Mouse (Mus musculus): ENCODE data around the gene Pwwp2a. TPM values are rescaled to one million over a fixed set of nuclear protein-coding genes. Genes with fewer than 3 reads are reported as not detected.
A peak's percentile ranks its signal among the peaks of the same experiment; 100 is the strongest.

Pwwp2a gene
- polyA plus RNA-seq, 1 experiment = 35.0 TPM

GRCm38 (mm10) chr11:43643180-43643591, 38.6 kb upstream of the Pwwp2a start:
- no peaks in the 10 kb centered on the region for H3K4me1 ChIP-seq (replicated peaks; ENCODE audit: control insufficient read depth, insufficient read depth, low read length)
- TF ChIP-seq POLR2A (IDR thresholded peaks at IDR 0.05; ENCODE audit: control insufficient read depth, extremely low read depth, insufficient read depth, low read length, poor library complexity) (no peak), CTCF (IDR thresholded peaks at IDR 0.05; ENCODE audit: borderline replicate concordance, control insufficient read depth, extremely low read depth, insufficient read depth, low read length, poor library complexity) (no peak)
- no peak for DNase-seq
- no peaks in the 10 kb centered on the region for H3K27me3 ChIP-seq (ENCODE audit: control insufficient read depth, insufficient read depth, low read length)
- H3K27ac ChIP-seq (ENCODE audit: control insufficient read depth, insufficient read depth, low read length) = no peak overlapping the region
- 0% methylated on average over 2 of the region's 2 CpGs for WGBS
- no peaks in the 10 kb centered on the region for H3K36me3 ChIP-seq (ENCODE audit: control insufficient read depth, insufficient read depth, low read length)
- H3K4me3 ChIP-seq (ENCODE audit: control insufficient read depth, insufficient read depth, low read length) = no peak overlapping the region

GRCm38 (mm10) chr11:43645286-43645685, 36.5 kb upstream of the Pwwp2a start:
- Histone ChIP-seq H3K27me3 (ENCODE audit: control insufficient read depth, insufficient read depth, low read length) (no peaks in the 10 kb centered on the region), H3K36me3 (ENCODE audit: control insufficient read depth, insufficient read depth, low read length) (no peaks in the 10 kb centered on the region), H3K4me1 (replicated peaks; ENCODE audit: control insufficient read depth, insufficient read depth, low read length) (no peaks in the 10 kb centered on the region), H3K4me3 (ENCODE audit: control insufficient read depth, insufficient read depth, low read length) (no peak overlapping the region), H3K27ac (ENCODE audit: control insufficient read depth, insufficient read depth, low read length) (no peak overlapping the region)
- peak; percentile 19 for DNase-seq
- no peak for TF ChIP-seq POLR2A (IDR thresholded peaks at IDR 0.05; ENCODE audit: control insufficient read depth, extremely low read depth, insufficient read depth, low read length, poor library complexity)
- TF ChIP-seq CTCF (IDR thresholded peaks at IDR 0.05; ENCODE audit: borderline replicate concordance, control insufficient read depth, extremely low read depth, insufficient read depth, low read length, poor library complexity) = no peak
- 97% methylated on average over 3 of the region's 3 CpGs for WGBS

- DNase-seq = peak; percentile 4
- 39% methylated on average over 14 of the region's 14 CpGs for WGBS
Measured at GRCm38 (mm10) chr11:43653051-43653475, 28.7 kb upstream of the Pwwp2a start.

GRCm38 (mm10) chr11:43656464-43656863, 25.3 kb upstream of the Pwwp2a start:
- WGBS = 75% methylated on average over 10 of the region's 10 CpGs
- no peak overlapping the region for H3K27ac ChIP-seq (ENCODE audit: control insufficient read depth, insufficient read depth, low read length)

More at GRCm38 (mm10) chr11:43653051-43653475, 28.7 kb upstream of the Pwwp2a start:
- TF ChIP-seq CTCF (IDR thresholded peaks at IDR 0.05; ENCODE audit: borderline replicate concordance, control insufficient read depth, extremely low read depth, insufficient read depth, low read length, poor library complexity) = no peak
- TF ChIP-seq POLR2A (IDR thresholded peaks at IDR 0.05; ENCODE audit: control insufficient read depth, extremely low read depth, insufficient read depth, low read length, poor library complexity) = no peak
- Histone ChIP-seq H3K27me3 (ENCODE audit: control insufficient read depth, insufficient read depth, low read length) (no peaks in the 10 kb centered on the region), H3K27ac (ENCODE audit: control insufficient read depth, insufficient read depth, low read length) (no peak overlapping the region), H3K4me1 (replicated peaks; ENCODE audit: control insufficient read depth, insufficient read depth, low read length) (peaks cover 4% of the 10 kb centered on the region; the same call in 1 of the 2 replicates), H3K36me3 (ENCODE audit: control insufficient read depth, insufficient read depth, low read length) (no peaks in the 10 kb centered on the region), H3K4me3 (ENCODE audit: control insufficient read depth, insufficient read depth, low read length) (no peak overlapping the region)

GRCm38 (mm10) chr11:43658010-43658409, 23.8 kb upstream of the Pwwp2a start:
- no peak overlapping the region for H3K4me3 ChIP-seq (ENCODE audit: control insufficient read depth, insufficient read depth, low read length)
- no peaks in the 10 kb centered on the region for H3K4me1 ChIP-seq (replicated peaks; ENCODE audit: control insufficient read depth, insufficient read depth, low read length)
- whole genome bisulfite sequencing = 96% methylated on average over 1 of the region's 1 CpGs
- no peak for TF ChIP-seq CTCF (IDR thresholded peaks at IDR 0.05; ENCODE audit: borderline replicate concordance, control insufficient read depth, extremely low read depth, insufficient read depth, low read length, poor library complexity)
- TF ChIP-seq POLR2A (IDR thresholded peaks at IDR 0.05; ENCODE audit: control insufficient read depth, extremely low read depth, insufficient read depth, low read length, poor library complexity) = no peak
- no peak overlapping the region for H3K27ac ChIP-seq (ENCODE audit: control insufficient read depth, insufficient read depth, low read length)
- no peaks in the 10 kb centered on the region for H3K27me3 ChIP-seq (ENCODE audit: control insufficient read depth, insufficient read depth, low read length)
- no peaks in the 10 kb centered on the region for H3K36me3 ChIP-seq (ENCODE audit: control insufficient read depth, insufficient read depth, low read length)
- no peak for DNase-seq

More at GRCm38 (mm10) chr11:43656464-43656863, 25.3 kb upstream of the Pwwp2a start:
- no peaks in the 10 kb centered on the region for H3K36me3 ChIP-seq (ENCODE audit: control insufficient read depth, insufficient read depth, low read length)
- no peak for DNase-seq
- peaks cover 4% of the 10 kb centered on the region; the same call in 1 of the 2 replicates for H3K4me1 ChIP-seq (replicated peaks; ENCODE audit: control insufficient read depth, insufficient read depth, low read length)
- TF ChIP-seq POLR2A (IDR thresholded peaks at IDR 0.05; ENCODE audit: control insufficient read depth, extremely low read depth, insufficient read depth, low read length, poor library complexity) = no peak
- no peak overlapping the region for H3K4me3 ChIP-seq (ENCODE audit: control insufficient read depth, insufficient read depth, low read length)
- H3K27me3 ChIP-seq (ENCODE audit: control insufficient read depth, insufficient read depth, low read length) = no peaks in the 10 kb centered on the region

GRCm38 (mm10) chr11:43667038-43667745, 14.6 kb upstream of the Pwwp2a start:
- H3K4me1 ChIP-seq (replicated peaks; ENCODE audit: control insufficient read depth, insufficient read depth, low read length) = no peaks in the 10 kb centered on the region
- H3K27ac ChIP-seq (ENCODE audit: control insufficient read depth, insufficient read depth, low read length) = no peak overlapping the region
- TF ChIP-seq CTCF (IDR thresholded peaks at IDR 0.05; ENCODE audit: borderline replicate concordance, control insufficient read depth, extremely low read depth, insufficient read depth, low read length, poor library complexity) (no peak), POLR2A (IDR thresholded peaks at IDR 0.05; ENCODE audit: control insufficient read depth, extremely low read depth, insufficient read depth, low read length, poor library complexity) (no peak)
- H3K4me3 ChIP-seq (ENCODE audit: control insufficient read depth, insufficient read depth, low read length) = no peak overlapping the region
- DNase-seq = no peak
- 86% methylated on average over 19 of the region's 19 CpGs for WGBS
- no peaks in the 10 kb centered on the region for H3K36me3 ChIP-seq (ENCODE audit: control insufficient read depth, insufficient read depth, low read length)
- H3K27me3 ChIP-seq (ENCODE audit: control insufficient read depth, insufficient read depth, low read length) = no peaks in the 10 kb centered on the region

All from thymus, adult 2 months (tissue).